Mouse (Mus musculus) layer of hippocampus, postnatal 25 days (tissue): ENCODE data around the gene Nrcam. TPM values are rescaled to one million over a fixed set of nuclear protein-coding genes. Genes with fewer than 3 reads are reported as not detected.

Source experiments
- DNase-seq, 2 experiments: peaks; one replicate each; pipeline ENCODE4 v3.0.0; 2022; ENCODE audit warnings: mixed read lengths in 2 of 2, low spot score in 1 of 2; ENCODE audit errors: extremely low spot score in 1 of 2
- total RNA-seq, 2 experiments: library from RNA; stranded (reverse); gene quantifications; 2 replicates each; pipeline ENCODE4 v1.2.3; 2021

Gene Nrcam
- total RNA-seq, 2 experiments from 2014 or later: 499 to 527 TPM

DNA sequence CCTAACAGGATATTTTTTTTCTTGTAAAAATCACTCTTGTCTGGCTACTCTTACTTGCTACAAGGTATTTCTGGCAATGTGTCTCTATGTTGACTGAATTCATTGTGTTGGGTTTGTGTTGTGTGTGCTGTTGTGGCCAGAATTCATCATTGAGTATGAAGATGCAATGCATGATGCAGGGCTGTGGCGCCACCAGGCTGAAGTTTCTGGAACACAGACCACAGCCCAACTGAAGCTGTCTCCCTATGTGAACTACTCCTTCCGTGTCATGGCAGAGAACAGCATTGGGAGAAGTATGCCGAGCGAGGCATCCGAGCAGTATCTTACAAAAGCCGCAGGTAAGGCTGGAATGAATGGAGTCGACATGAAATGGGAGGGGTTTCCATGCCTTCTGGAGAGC is 241.4 kb downstream of the Nrcam start:
- DNase-seq: no peak

DNA sequence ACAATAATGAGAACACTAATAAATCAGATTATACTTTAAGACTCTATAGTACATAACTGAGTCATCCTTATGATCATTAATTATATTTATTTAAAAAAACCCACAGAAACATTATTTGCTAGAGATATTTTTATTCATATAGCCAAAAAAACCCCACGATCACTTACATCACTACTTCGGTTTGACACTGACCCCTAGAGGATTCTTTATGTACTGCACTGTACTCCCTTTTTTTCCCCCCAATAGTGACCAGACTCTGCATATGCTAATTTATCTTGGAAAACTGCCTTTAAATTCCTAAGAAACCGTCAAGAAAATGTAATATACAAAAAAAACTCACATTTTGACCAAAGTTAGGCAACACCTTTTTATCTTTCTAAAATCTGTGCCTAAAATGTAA is 244.0 kb downstream of the Nrcam start:
- no peak for DNase-seq

DNA sequence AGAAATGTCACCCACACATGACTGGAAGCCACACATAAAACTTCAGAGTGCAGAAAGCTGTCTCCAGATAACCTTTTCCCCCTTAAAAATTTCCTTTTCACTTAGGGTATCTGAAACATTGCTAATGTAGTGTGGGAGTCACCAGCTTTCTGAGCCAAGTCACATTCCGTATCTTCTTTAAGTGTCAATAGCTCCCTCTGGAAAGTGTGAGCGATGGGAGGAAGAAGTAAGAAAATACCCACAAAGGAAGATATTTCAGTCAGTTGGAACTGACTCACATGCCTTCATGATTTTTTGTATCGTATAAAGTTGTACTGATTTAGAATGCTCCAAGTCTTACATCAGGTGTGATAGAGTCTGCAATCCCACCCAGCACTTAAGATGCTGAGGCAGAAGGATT is 245.5 kb downstream of the Nrcam start:
- no peak for DNase-seq

DNA sequence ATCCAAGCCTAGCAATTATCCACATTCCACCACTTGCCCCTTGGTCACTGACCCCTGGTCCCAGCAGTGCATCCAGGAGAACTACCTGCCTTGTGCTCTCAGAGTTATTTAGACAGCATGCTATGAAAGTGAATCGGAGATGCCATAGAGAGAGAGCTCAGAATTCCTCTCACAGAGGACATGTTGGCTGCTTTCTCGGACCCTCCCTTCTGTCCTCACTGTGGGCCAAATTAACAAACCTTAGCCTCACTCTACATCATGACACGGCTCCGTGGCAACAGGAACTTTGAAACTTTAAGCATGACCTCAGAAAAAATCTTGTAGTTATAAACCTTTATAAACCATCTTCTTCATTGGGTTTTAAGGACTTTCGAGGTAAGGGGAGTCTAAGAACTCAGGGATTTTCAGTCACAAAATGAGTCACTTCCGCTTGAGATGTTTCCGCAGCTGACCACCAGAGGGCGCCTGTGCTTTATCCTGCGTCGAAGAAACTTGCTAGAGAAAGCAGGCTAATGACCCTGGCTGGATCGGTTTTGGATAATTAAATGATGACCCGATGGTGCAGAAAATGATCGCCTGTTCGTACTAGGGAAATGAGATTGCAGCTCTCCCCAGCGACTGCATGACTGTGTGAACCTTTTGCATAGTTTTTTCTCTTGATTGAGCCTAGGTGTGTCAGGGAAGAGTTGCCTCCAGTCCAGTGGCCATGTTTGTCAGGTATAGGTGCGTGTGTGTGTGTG is 272.9 kb downstream of the Nrcam start:
- DNase-seq: peak; percentile 53 to 81

DNA sequence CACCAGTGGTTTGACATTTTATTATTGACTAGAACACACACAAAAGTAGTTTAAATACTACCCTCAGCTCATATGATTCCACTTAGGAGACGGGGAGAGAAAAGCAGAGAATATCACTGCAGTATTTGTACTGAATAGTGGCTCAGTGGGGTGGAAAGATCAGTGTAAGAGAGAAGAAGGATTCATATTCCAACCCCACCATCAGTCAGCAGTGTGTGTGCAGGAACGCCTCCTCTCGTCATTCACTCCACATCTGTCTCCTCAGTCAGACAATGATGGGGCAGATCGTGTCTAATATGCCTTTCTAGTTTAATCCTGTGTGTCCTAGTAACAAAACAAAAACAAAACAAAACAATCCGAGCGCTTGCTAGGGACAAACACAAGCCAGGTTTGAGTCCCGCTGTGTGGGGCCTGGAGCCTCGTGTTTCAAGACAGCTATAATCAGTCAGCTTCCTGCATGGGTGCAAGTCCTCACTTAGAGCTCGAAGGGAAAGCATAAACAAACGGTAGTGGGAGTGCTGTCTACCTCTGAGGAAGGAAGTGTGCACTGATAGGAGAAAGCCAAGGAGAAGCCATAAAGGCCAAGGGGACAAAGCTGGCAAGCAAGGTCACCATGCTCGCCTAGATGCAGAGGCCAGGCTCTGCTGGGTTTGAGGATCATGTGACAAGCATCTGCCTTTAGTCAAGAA is 273.7 kb downstream of the Nrcam start:
- DNase-seq: no peak

DNA sequence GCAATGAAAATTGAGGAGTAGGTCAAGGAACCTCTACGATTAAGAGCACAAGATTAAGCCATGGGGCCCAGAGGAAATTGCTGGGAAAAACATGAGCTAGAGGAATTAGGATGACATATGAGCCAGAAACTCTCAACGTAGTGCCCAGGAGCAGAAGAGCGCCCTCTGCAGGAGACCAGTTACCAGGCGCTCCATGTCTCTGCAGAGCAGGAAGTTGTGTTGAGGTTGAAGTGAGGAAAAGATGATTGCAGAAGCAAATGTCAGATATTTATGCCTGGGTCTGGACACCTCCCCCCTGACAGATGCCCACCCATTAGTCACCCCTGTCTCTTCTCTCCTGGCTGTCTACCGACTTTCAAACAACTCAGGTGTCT is 274.3 kb downstream of the Nrcam start:
- DNase-seq: no peak

DNA sequence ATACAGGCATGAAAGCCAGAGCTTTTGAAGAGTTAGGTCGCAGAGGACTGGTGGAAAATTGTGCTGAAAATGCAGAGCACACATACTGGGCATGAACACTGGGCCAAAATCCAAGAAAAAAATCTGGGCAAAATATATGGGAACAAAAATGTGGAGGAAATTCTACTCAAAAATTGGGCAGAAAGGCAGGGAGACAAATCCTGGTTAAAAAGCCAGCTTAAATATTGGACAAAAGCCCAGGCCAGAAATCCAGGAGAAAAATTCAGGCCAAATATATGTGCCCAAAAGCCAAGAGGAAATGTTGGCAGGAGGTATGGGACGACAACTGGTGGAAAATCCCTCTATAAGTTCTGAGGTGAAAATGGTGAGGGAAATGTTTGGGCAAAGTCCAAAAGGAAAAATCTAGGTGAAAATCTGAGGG is 288.3 kb downstream of the Nrcam start:
- no peak for DNase-seq

DNA sequence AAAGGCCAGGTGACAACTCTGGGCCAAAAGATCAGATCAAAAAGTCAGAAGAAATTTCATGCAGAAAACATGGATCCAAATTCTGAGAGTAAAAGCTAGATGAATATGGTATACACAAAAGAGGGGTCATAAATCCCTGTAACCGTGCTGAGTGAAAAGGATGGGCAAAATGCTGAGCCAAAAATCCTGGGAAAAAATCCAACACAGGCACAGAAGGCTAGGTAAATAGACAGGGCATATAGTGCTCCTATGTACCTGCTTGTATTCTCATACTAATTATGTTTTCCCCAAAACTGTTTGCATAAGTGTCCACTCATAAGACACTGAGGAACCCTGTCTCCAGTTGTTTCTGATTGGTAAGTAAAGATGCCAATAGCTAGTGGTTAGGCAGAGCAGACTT is 288.8 kb downstream of the Nrcam start:
- no peak for DNase-seq

DNA sequence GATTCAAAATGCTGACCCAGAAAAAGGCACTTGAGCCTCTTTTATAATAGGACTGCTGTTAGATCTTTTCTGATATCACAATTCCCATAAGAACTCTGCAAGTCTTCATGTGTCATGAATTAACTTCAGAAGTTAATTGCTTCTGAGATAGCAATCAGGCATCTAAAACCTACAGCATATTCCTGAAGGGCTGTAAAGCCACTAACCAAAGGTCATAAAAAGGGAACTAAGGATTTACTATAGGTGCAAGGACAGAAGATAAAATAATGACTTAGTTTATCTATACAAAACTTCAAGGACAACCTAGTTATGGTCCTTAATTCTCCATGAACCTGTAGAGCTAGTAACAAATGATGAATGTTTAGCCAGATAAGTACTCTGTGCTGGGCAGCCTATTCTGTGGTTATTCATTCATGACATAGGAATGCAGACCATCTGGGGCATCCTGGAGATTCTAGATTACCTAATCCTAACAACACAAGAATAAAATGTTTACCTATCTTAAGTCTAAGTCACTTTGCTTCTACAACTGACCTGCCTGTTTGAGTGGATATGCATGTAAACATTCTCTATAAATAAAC is 310.7 kb downstream of the Nrcam start:
- no peak for DNase-seq

DNA sequence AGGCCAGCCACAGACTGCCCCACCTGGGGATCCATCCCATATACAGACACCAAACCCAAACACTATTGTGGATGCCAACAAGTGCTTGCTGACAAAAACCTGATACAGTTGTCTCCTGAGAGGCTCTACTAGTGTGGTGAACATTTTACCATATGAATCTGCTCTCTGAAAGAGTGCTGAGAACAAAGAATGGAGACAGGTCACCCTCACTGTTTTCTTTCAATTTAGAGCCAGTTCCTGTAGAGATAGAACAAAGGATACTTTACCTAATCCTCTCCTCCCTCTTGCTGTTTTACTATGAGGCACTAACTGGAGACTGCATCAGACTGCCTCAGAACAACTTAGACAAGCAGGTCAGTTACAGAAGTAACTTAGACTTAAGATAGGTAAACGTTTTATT is 311.9 kb downstream of the Nrcam start:
- DNase-seq: no peak

Other genes starting within 250 kb of the Nrcam start
- 10 to 100 TPM; 36.5 to 38.8 TPM for gene Dnajb9, start 118.6 kb upstream of the Nrcam start, total RNA-seq
- gene Pnpla8, start 107.5 kb upstream of the Nrcam start, total RNA-seq: 100 to 1,000 TPM; 108 to 125 TPM